Mouse (Mus musculus): Measurements from ENCODE around the gene 1700001J03Rik. TPM values are rescaled to one million over a fixed set of nuclear protein-coding genes. Genes with fewer than 3 reads are reported as not detected.
"Not testable (repeated sequence)": the region's sequence is repeated elsewhere in the genome, so short reads cannot be mapped to it uniquely, and the experiment has no call there.

The 1700001J03Rik gene
- total RNA-seq, 2 experiments from 2014 or later, result not detected

DNA sequence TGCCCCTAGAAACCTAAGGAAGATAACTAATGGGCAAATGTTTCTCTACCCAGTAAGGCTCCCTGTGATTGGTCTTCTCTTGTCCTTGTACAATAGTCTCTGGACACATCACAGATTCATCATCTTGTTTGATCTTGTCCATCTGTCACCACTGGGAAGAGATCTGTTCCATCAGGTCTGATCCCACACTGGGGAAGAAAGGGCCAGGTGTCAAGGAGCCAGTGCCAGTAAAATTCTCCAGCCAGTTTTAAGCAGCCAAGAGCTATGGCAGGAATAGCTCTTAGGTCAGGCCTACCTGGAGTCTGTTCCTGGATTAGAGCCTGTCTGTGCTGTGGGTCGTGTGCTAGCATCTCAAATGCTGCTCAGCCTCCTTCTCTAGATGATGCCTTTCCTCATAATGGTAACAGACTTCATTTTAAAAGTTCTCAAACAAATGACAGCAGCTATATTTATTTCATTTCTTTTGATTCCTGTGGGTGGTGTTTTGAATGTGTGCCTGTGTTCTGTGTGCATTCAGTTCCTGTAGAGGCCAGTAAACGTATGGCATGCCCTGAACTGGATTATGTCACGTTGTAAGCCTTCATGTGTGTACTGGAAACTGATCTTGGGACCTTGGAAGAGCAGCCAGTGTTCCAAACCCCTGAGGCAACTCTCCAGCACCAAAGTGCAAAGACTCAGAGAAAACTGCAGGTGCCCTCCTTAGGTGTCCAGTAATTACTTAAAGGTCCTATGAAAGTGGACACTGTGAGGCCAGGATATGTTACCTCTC, 5.6 kb upstream of the 1700001J03Rik start:
- no peak for DNase-seq
- intact Hi-C loops (cut with DNase I), result no loop called here

DNA sequence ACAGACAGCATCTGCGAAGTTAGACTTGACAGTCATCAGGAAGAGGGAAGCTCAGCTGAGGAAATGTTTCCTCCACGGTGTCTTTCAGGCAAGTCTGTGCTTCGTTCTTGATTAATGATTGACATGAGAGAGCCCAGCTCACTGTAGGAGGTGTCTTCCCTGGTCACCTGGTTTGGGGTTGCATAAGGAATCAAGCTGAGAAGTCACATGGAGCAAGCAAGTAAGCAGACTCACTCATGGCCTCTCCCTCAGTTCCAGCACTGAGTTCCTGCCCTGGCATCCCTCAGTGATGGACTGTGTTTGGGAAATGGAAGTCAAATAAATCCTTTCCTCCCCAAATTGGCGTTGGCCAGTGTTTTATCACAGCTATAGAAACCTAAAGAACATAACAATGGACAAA, 5.0 kb upstream of the 1700001J03Rik start:
- intact Hi-C loops (cut with DNase I), result no loop called here
- DNase-seq, result no peak

DNA sequence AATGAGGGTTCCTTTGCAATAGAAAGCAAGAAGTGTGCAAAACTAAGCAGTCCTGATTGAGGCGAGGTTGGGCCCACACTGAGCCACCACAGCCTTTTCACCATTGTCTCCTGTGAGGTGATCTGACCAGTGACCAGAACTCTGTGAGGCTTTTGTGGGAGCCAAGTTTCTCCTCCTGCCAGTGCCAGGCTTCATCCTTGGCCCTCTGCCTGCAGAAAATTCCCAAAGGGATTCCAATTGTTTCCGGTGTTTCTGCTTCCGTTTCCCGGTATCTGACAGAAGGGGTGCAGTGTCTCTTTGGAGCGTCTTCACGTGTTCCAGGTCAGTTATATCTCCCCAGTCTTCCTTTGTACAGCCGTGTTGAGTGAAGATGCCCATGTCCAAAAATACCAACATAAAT, 3.6 kb upstream of the 1700001J03Rik start:
- DNase-seq, result no peak
- intact Hi-C loops (cut with DNase I), result loop anchor here (5.0 kb wide), 1 partner anchor 229 kb away; no protein-coding TSS in a partner anchor

DNA sequence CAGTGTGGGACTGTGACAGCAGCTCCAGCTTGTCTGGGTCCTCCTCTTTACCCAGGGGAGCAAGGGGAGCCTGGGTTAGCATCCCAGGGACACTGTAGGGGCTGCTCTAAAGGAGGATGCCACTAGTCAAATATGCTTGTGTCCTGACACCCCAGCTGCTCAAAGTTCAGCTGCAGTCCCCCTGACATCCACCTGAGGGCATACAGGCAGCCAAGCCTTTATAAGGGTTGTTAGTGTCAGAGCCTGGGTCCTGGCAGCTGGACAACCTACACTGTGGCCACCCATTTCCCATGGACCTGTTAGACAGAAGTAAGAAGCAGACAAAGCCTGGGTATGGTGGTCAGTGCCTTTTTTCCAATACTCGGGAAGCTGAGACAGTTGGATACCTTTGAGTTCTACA, 3.0 kb upstream of the 1700001J03Rik start:
- no peak for DNase-seq
- intact Hi-C loops (cut with DNase I), result loop anchor here (5.0 kb wide), 1 partner anchor 229 kb away; no protein-coding TSS in a partner anchor

DNA sequence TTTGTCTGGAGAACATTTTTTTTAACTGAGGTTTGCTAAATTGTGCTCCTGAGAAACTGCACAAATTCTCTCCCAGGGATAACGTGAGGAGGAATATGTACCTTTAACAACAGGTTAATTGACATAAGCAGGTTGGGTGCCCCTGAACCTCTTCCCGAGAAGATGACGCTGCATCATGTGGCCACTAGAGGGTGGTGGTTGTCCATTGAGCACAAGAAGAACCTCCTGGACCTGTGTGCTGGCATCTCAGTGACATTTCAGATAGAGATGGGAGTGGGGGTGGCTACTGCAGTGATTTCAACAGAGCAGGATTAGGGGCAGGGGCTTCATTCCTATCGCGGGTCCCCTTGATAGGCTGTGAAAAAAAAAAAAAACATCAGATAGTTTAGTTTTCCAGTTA, 2.3 kb upstream of the 1700001J03Rik start:
- intact Hi-C loops (cut with DNase I), result loop anchor here (1.0 to 5.0 kb wide), 3 partner anchors 116 to 230 kb away; no protein-coding TSS in a partner anchor
- peak; percentile 55 to 68 for DNase-seq

DNA sequence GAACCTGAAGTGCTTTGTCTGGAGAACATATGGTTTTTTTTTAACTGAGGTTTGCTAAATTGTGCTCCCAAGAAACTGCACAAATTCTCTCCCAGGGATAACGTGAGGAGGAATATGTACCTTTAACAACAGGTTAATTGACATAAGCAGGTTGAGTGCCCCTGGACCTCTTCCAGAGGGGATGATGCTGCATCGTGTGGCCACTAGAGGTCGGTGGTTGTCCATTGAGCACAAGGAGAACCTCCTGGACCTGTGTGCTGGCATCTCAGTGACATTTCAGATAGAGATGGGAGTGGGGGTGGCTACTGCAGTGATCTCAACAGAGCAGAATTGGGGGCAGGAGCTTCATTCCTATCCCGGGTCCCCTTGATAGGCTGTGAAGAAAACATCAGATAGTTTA, 12.4 kb downstream of the 1700001J03Rik start:
- intact Hi-C loops (cut with DNase I), result not testable (repeated sequence)
- DNase-seq, result peak in 1 of 2 experiments; percentile 6

DNA sequence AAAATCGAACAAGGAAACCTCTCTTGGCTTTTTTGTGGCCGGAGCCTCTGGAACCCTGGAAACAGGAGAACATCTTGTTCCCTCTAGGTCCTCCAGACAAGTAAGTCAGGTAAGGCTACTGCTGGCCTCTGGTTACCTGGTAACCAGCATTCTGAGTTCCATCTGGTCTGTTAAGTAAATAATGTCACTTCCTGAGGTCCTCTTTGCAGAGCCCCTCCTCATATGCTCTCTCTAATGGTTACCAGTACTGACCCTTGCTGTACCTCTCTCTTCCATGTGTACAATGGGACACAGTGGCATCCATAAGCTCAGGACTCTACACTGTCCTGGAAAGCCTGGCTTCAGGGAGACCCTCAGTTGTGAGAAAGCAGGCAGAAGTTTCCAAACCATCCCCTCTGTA, 14.5 kb downstream of the 1700001J03Rik start, which contains the start of gene Gm6309:
Gm6309 (minus strand) TSS at position 101 of the 400 bp plus-strand sequence.
- intact Hi-C loops (cut with DNase I); DNase-seq: not testable (repeated sequence)

DNA sequence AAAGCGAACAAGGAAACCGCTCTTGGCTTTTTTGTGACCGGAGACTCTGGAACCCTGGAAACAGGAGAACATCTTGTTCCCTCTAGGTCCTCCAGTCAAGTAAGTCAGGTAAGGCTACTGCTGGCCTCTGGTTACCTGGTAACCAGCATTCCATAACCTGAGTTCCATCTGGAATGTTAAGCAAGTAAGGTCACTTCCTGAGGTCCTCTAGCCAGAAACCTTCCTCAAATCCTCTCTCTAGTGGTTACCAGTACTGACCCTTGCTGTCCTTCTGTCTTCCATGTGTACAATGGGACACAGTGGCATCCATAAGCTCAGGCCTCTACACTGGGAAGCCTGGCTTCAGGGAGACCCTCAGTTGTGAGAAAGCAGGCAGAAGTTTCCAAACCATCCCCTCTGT, 24.7 kb downstream of the 1700001J03Rik start, which contains the start of gene Gm5565:
Gm5565 (minus strand) TSS at position 101 of the 400 bp plus-strand sequence.
- intact Hi-C loops (cut with DNase I); DNase-seq: not testable (repeated sequence)

DNA sequence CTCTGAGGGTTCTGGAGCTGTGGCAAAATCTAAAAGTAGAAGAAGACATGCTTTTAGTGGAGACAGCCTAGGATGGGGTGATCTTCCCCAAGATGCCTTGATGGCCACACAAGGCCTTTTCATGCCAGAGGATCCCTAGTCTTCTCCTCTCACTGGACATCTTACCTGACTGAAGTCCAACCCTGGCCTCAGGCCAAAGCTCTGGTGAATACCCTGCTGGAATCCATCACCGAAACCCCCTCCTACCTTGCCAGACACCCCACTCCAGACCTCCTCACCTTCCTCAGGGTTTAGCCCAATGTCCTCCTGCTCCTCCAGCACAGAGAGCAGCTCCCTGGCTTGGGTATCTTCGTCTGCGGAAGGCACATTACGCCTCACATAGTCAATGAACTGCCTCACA, 26.8 kb downstream of the 1700001J03Rik start:
- intact Hi-C loops (cut with DNase I); DNase-seq: not testable (repeated sequence)

DNA sequence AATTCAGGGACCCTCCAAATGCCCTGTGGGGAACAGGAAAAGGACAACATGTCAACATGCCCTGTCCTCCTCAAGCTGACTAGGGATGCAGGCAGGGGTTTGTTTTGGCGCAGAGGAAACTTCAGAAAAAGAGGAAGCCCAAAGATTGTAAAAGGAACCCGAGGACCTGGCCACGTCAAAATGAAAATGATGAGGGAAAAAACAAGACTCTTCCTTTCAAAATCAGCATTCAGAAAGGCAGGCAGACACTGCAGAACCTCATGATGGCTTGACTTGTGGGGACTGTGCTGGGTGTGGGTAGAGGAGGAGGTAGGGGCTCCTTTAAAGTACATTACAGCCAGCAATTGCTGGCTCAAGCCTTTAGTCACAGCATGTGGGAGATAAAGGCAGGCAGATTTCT, 34.6 kb downstream of the 1700001J03Rik start:
- intact Hi-C loops (cut with DNase I), result no loop called here
- no peak for DNase-seq

DNA sequence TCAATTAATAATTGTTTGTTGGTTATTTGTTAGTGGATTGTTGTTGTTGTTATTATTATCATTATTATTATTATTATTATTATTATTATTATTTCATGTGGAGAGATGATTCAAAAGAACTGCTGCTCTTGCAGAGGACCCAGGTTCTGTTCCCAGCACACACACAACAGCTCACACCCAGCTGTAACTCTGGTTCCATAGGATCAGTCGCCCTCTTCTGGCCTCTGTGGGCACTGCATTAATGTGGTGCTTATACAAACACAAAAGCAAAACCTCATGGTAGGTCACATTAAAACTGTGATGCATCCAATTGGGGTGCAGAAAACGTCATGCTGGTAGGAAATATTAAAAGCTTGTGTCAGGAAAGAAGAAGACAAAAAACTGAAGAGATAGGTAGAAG, 37.2 kb downstream of the 1700001J03Rik start:
- no peak for DNase-seq
- intact Hi-C loops (cut with DNase I), result loop anchor here (5.0 kb wide), 1 partner anchor 419 kb away; no protein-coding TSS in a partner anchor

Other genes with a start within 250 kb of the 1700001J03Rik start
- not detected for gene Cyp3a25, start 175.7 kb downstream of the 1700001J03Rik start, total RNA-seq (2021)
- gene Cyp3a59, start 106.0 kb downstream of the 1700001J03Rik start, total RNA-seq (2021), result not detected
- gene Gm5565, start 24.8 kb downstream of the 1700001J03Rik start, total RNA-seq (2021), result not detected
- gene Gm6309, start 14.6 kb downstream of the 1700001J03Rik start, total RNA-seq (2021), result not detected
- 10 to 100 TPM; 40.4 to 41.6 TPM for gene Rnf6, start 36.3 kb upstream of the 1700001J03Rik start, total RNA-seq (2021)
- gene Cdk8, start 45.9 kb upstream of the 1700001J03Rik start, total RNA-seq (2021), result 10 to 100 TPM; 14.6 to 18.0 TPM
- gene Wasf3, start 199.7 kb upstream of the 1700001J03Rik start, total RNA-seq (2021), result under 1 TPM; 0.54 to 0.58 TPM

Data from heart, postnatal 36 days (tissue).